Mouse (Mus musculus) intestine, embryonic 15.5 days (tissue): ENCODE results near the gene Fam102a. TPM values are rescaled to one million over a fixed set of nuclear protein-coding genes. Genes with fewer than 3 reads are reported as not detected.
"Not testable (repeated sequence)": the region's sequence is repeated elsewhere in the genome, so short reads cannot be mapped to it uniquely, and the experiment has no call there.

Experiments
- ATAC-seq: fragments of 200-750 bp; cut with Nextera tagmentation; 2 replicates; pipeline ENCODE4 v1.8.0; 2017; ENCODE audit warnings: moderate TSS enrichment, moderate library complexity
- H3K27ac ChIP-seq: fragments of 300-500 bp; sonication (generic); 2 replicates; pipeline ENCODE4 v1.5.1; 2015; ENCODE audit warnings: mild to moderate bottlenecking, inconsistent platforms
- H3K27me3 ChIP-seq: fragments of 300-500 bp; sonication (generic); replicated peaks from 2 replicates; pipeline ENCODE4 v1.6.1; 2015; ENCODE audit warnings: inconsistent platforms
- H3K36me3 ChIP-seq: fragments of 300-500 bp; sonication (generic); 2 replicates; pipeline ENCODE4 v1.6.1; 2015; ENCODE audit warnings: inconsistent platforms
- H3K4me1 ChIP-seq: fragments of 300-500 bp; sonication (generic); replicated peaks from 2 replicates; pipeline ENCODE4 v1.6.1; 2015; ENCODE audit warnings: inconsistent platforms
- H3K4me2 ChIP-seq: fragments of 300-500 bp; sonication (generic); replicated peaks from 2 replicates; pipeline ENCODE4 v1.6.1; 2015; ENCODE audit warnings: mild to moderate bottlenecking, inconsistent platforms
- H3K4me3 ChIP-seq: fragments of 300-500 bp; sonication (generic); replicated peaks from 2 replicates; pipeline ENCODE4 v1.5.1; 2015; ENCODE audit warnings: inconsistent platforms
- H3K9ac ChIP-seq: fragments of 300-500 bp; sonication (generic); 2 replicates; pipeline ENCODE4 v1.6.1; 2015; ENCODE audit warnings: inconsistent platforms
- H3K9me3 ChIP-seq: fragments of 300-500 bp; sonication (generic); 2 replicates; pipeline ENCODE4 v1.6.1; 2016; ENCODE audit warnings: inconsistent platforms
- WGBS: fragments of 180-500 bp; shearing (Covaris S2); methylation state at CpG from one replicate; pipeline ENCODE4 v1.1.7; 2015; 5-methylcytosine and 5-hydroxymethylcytosine counted together
- polyA plus RNA-seq: library from polyadenylated mRNA; unstranded; fragments of >200 nt; fragmentation: Nextera tagmentation; extraction: Ambion mirVana; gene quantifications from 2 replicates; pipeline ENCODE4 v1.2.1, GENCODE M21; 2015

The Fam102a gene
- 9.7 and 9.8 TPM in 2 replicates for polyA plus RNA-seq

DNA sequence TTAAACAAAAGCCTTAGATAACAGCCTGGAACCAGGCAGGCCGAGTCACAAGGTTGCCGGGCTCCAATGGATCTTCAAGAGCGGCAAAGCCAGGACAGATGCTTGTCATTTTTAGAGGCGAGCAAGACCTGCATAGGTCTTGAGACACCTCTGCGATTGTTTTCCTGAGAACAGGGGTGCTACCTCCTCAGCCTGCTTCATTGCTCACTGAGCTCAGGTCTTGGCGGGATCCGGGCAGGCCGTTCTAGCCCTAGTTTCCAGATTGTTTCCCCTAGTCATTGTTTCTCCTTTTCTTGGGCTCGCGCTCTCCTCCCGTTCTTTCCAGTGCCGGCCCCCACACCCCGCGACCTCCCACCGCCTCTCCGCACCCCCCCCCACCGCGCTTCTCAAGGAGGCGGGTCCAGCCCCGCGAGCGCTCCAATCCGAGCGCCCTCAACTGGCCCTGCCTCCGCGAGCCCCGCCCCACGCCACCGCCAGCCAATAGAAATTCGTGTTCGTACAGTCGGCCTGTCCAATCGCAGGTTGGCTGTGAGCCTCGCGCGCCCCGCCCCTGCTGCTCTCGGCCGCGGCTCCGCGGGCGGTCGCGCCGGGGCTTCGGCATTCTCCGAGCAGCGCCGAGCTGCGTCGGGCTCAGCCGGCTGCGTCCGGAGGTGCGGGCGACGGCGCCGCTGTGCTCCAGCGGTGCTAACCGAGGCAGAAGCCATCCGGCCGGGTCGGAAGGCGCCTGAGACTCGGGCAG, at the start of gene Fam102a:
Gene Fam102a (plus strand): TSS at position 600 of the 739 bp plus-strand sequence.
- H3K4me2 ChIP-seq = peak within 1 kb of the TSS; percentile 83
- under 1% methylated on average over 67 of the region's 67 CpGs for WGBS
- H3K4me1 ChIP-seq = peaks cover 40% of the 10 kb centered on the region

DNA sequence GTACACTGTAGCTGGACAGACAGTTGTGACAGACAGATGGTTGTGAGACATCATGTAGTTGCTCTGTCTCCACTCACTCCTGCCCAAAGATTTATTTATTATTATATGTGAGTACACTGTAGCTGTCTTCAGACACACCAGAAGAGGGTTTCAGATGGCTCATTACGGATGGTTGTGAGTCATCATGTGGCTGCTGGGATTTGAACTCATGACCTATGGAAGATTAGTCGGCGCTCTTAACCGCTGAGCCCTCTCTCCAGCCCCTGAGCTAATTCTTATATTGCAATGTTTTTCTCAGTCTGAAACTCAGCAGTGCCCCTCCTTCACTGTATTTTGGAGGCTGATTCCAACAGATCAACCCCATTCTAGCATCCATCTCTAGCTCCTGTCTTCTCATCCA, 49.4 kb upstream of the Fam102a start:
- Histone ChIP-seq H3K4me2 (no peak overlapping the region), H3K36me3 (no peaks in the 10 kb centered on the region), H3K9ac (no peak overlapping the region), H3K9me3 (no peaks in the 10 kb centered on the region), H3K27me3 (no peaks in the 10 kb centered on the region), H3K27ac (no peak overlapping the region), H3K4me1 (peaks cover 6% of the 10 kb centered on the region; the same call in 1 of the 2 replicates), H3K4me3 (no peak overlapping the region)
- no peak for ATAC-seq
- 88% methylated on average over 4 of the region's 4 CpGs for WGBS

More for the DNA sequence above, at the start of gene Fam102a:
- peak within 1 kb of the TSS; percentile 99 for H3K9ac ChIP-seq
- H3K9me3 ChIP-seq = no peaks in the 10 kb centered on the region
- H3K36me3 ChIP-seq = no peaks in the 10 kb centered on the region
- peak within 1 kb of the TSS; percentile 100 for H3K27ac ChIP-seq
- H3K4me3 ChIP-seq = peak within 1 kb of the TSS; percentile 92
- no peaks in the 10 kb centered on the region for H3K27me3 ChIP-seq
- ATAC-seq = peak; percentile 95

DNA sequence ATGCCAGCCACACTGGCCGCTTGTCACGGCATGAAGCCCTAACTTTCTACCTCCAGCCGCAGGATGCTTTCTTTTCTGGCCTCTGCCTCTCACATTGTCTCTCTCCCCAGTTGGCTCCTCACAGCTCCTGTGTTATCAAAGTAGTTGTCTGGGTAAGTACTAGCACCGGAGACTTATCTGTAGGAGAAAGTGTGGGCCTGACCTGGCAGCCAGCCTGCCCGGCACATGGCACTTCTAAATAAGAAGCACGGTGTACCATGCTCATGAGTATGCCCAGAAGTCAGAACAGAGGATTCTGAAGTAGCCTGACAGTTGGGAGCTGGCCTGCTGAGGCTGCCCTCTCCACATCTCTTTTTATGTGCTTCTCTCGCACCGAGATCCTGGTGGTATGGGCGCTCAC, 49.0 kb upstream of the Fam102a start:
- Histone ChIP-seq H3K27me3 (no peaks in the 10 kb centered on the region), H3K36me3 (no peaks in the 10 kb centered on the region), H3K4me2 (no peak overlapping the region), H3K4me3 (no peak overlapping the region), H3K27ac (no peak overlapping the region), H3K9ac (no peak overlapping the region), H3K9me3 (no peaks in the 10 kb centered on the region), H3K4me1 (peaks cover 6% of the 10 kb centered on the region; the same call in 1 of the 2 replicates)
- WGBS = 91% methylated on average over 9 of the region's 9 CpGs
- ATAC-seq = no peak

DNA sequence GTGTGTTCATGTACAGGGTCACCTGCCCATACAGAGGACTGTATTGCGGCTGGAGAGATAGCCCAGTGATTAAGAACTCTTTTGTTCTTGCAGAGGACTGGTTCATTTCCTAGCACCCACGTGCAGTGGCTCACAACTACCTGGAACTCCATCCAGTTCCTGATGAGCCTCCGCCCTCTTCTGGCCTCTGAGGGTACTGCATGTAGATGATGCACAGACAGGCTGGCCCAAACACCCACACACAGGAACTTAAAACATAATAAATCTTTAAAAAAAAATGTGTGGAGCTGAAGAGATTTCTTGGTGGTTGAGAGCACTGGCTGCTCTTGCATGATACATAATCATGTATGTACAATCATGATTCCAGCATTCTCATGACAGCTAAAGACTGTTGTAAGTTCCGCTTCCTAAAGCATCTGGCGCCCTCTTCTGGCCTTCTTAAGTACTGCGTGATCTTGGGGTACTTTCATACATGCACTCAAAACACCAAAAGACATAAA, 48.0 kb upstream of the Fam102a start:
- 5% methylated on average over 6 of the region's 6 CpGs for WGBS

DNA sequence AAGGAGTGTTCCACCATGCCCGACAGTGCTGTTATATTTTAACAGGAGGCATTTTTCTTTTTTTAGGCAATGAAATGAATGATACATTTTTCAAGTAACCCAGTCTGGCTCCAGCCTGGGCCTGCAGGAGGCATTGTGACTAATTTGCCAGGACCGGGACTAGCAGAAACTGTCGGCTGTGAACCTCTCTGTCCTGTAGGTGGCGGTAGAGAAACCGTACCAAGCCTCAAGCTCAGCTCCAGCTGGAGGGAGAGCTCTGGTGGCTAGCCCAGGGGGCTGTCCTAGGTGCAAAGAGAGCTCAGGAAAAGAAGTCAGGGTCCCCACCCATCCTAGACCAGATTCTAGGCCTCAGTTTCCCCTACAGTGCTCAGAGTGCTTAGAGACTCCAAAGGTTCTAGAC, 46.5 kb upstream of the Fam102a start:
- Histone ChIP-seq H3K4me2 (no peak overlapping the region), H3K27ac (no peak overlapping the region), H3K27me3 (no peaks in the 10 kb centered on the region), H3K4me1 (peaks cover 6% of the 10 kb centered on the region; the same call in 1 of the 2 replicates), H3K36me3 (no peaks in the 10 kb centered on the region), H3K9me3 (no peaks in the 10 kb centered on the region), H3K4me3 (no peak overlapping the region), H3K9ac (no peak overlapping the region)
- 3% methylated on average over 5 of the region's 5 CpGs for WGBS
- peak; percentile 39; the same call in 1 of the 2 replicates for ATAC-seq

More for the DNA sequence above, 48.0 kb upstream of the Fam102a start:
- H3K27me3 ChIP-seq = no peaks in the 10 kb centered on the region
- H3K4me3 ChIP-seq = no peak overlapping the region
- H3K4me2 ChIP-seq = no peak overlapping the region
- no peaks in the 10 kb centered on the region for H3K9me3 ChIP-seq
- ATAC-seq = peak; percentile 66
- H3K9ac ChIP-seq = no peak overlapping the region
- H3K36me3 ChIP-seq = no peaks in the 10 kb centered on the region
- H3K4me1 ChIP-seq = peaks cover 6% of the 10 kb centered on the region; the same call in 1 of the 2 replicates
- no peak overlapping the region for H3K27ac ChIP-seq

DNA sequence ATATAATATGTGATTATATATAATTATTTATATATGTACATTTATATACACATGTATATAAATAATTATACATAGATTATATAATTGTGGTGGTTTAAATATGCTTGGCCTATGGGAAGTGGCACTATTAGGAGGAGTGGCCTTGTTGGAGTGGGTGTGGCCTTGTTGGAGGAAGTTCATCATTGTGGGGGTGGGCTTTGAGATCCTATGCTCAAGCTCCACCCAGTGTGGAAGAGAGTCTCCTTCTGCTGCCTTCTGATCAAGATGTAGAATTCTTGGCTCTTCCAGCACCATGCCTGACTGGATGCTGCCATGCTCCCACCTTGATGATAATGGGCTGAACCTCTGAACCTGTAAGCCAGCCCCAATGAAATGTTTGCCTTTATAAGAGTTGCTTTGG, 44.4 kb upstream of the Fam102a start:
- not testable (repeated sequence) for H3K4me1 ChIP-seq, H3K36me3 ChIP-seq, ATAC-seq, H3K9me3 ChIP-seq, H3K4me3 ChIP-seq, H3K27ac ChIP-seq, H3K27me3 ChIP-seq, H3K9ac ChIP-seq, H3K4me2 ChIP-seq

DNA sequence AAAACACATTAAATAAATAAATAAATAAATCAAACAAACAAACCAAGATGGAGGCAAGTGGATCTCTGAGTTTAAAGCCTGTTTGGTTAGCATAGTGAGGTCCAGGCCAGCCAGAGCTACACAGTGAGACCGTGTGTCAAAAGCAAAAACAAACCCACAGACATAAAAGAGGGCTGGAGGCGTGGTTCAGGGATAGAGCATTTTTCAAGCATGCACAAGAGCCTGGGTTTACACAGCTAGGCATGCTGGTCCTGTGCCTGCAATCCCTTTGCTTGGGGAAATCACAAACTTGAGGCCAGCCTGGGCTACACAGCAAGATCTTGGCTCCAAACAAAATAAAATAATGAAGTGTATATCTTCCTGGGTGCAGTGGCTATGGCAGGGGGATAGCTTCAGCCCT, 42.5 kb upstream of the Fam102a start:
- WGBS = 51% methylated on average over 2 of the region's 2 CpGs
- H3K4me1 ChIP-seq = 0 out of 2 replicates have a peak, but pooled peaks cover 2% of the 10 kb centered on the region
- no peak overlapping the region for H3K4me3 ChIP-seq
- H3K4me2 ChIP-seq = no peak overlapping the region
- H3K27ac ChIP-seq = no peak overlapping the region
- no peak overlapping the region for H3K9ac ChIP-seq
- no peaks in the 10 kb centered on the region for H3K9me3 ChIP-seq
- H3K27me3 ChIP-seq = no peaks in the 10 kb centered on the region
- no peak for ATAC-seq
- H3K36me3 ChIP-seq = no peaks in the 10 kb centered on the region

DNA sequence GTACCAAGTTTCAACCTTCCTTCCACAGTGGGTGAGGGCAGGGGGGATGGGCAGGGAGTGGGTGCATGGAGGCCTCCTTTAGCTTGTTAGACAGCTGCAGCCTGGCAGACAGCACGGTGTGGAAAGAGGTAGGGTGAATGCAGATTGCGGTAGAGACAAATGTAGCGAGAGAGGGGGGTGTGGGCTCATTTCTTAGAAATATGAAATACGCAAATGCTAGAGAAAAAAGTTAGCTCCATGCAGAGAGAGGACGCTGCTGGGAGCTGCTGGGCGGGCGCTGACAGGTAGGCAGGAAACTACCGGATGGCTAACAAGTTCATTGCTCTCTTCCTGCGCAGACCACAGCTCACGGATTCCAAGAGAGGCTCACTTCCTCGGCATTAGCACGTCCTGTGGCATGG, 41.8 kb upstream of the Fam102a start:
- Histone ChIP-seq H3K27ac (no peak overlapping the region), H3K4me3 (no peak overlapping the region), H3K9ac (no peak overlapping the region), H3K27me3 (no peaks in the 10 kb centered on the region), H3K36me3 (no peaks in the 10 kb centered on the region), H3K4me1 (0 out of 2 replicates have a peak, but pooled peaks cover 2% of the 10 kb centered on the region), H3K9me3 (no peaks in the 10 kb centered on the region), H3K4me2 (no peak overlapping the region)
- 62% methylated on average over 12 of the region's 12 CpGs for WGBS
- no peak for ATAC-seq

DNA sequence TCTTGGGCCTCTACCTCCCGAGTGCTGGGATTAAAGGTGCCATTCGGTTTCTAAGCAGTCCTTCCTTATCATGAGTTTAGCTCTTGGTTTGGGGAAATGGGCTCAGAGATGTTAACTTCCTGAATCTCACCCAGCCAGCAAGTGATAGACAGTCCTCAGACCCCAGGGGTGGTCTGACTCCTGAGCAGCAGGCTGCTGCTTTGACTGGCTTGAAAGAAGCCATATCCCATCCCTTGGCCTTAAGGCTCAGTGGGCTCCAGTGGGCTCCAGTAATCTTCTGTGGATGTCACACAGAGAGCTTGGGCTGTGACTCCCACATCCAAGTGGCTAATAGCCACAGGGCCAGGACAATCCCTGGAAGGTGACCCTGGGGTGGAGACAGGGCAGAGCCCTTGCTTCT, 40.6 kb upstream of the Fam102a start:
- WGBS = 49% methylated on average over 2 of the region's 2 CpGs
- Histone ChIP-seq H3K9ac (no peak overlapping the region), H3K4me1 (no peaks in the 10 kb centered on the region), H3K27me3 (no peaks in the 10 kb centered on the region), H3K4me2 (no peak overlapping the region), H3K9me3 (no peaks in the 10 kb centered on the region), H3K27ac (no peak overlapping the region), H3K4me3 (no peak overlapping the region), H3K36me3 (no peaks in the 10 kb centered on the region)
- ATAC-seq = no peak

DNA sequence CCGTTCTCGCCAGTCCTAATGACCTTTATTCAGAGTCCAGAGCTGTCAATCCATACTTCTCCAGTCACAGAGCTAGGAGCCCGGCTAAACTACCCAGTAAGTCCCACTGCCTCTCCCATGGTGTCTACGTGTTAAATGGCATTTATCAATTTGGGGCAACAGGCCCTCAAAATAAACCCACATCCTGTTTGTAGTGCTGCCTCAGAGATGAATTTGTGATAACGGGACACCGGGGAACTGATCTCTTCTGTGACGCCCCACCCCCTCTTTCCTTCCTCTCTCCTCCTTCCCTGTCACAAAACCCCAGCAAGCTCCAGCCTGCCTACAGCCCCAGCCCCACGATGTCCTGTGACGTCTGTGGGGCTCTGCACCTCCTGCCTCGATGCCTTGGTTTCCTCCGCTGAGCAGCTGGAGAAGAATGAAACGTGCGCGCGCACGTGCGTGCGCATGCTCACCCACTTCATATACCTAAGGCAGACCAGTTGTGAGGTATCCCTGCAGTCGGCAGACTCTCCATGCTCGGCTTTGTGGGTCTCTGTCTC, 39.9 kb upstream of the Fam102a start:
- H3K9ac ChIP-seq = no peak overlapping the region
- 65% methylated on average over 20 of the region's 20 CpGs for WGBS
- no peak for ATAC-seq
- H3K36me3 ChIP-seq = no peaks in the 10 kb centered on the region
- H3K4me1 ChIP-seq = no peaks in the 10 kb centered on the region
- H3K4me2 ChIP-seq = no peak overlapping the region
- no peak overlapping the region for H3K4me3 ChIP-seq
- H3K27me3 ChIP-seq = no peaks in the 10 kb centered on the region
- no peaks in the 10 kb centered on the region for H3K9me3 ChIP-seq
- peak overlapping the region; percentile 9; the same call in 1 of the 2 replicates for H3K27ac ChIP-seq

DNA sequence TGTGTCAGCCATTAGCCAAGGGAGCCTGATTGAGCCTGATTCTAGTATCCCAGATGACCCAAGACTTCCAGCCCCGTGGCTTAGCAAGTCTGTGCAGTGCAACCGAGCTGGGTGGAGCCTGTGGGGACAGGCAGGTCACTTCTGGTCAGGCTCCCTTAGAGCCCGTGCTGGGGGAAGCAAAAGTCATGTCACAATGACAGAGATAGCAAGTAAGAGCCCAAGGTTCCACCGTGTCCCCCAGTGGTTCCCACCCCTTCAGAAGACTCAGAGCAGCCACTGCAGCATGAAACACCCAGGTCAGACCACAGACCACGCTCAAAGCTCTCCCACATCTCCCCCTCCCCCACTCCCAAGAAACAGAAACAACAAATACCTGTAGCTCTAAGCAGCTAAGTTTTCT, 38.9 kb upstream of the Fam102a start:
- no peak overlapping the region for H3K27ac ChIP-seq
- no peak overlapping the region for H3K4me2 ChIP-seq
- no peaks in the 10 kb centered on the region for H3K4me1 ChIP-seq
- no peak overlapping the region for H3K4me3 ChIP-seq
- no peak overlapping the region for H3K9ac ChIP-seq
- no peaks in the 10 kb centered on the region for H3K36me3 ChIP-seq
- ATAC-seq = no peak
- H3K27me3 ChIP-seq = no peaks in the 10 kb centered on the region
- no peaks in the 10 kb centered on the region for H3K9me3 ChIP-seq
- 65% methylated on average over 5 of the region's 5 CpGs for WGBS

DNA sequence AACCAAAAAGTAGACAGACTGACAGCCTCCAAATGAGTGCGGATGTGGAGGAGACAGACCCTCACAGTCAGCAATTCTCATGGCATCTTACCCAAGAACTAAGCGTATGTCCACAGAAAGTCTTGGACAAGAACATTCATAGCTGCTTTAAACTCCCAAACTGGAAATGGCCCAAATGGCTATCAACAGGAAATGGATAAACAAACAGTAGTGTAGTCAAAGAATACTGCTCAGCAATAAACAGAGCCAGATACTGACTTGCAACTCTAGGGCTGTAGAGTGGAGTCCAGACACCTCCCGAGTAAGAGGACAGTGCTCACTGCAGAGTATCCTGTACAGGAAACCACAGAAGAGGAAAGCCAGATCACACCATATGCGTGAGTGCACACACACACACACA, 35.8 kb upstream of the Fam102a start:
- no peaks in the 10 kb centered on the region for H3K36me3 ChIP-seq
- ATAC-seq = no peak
- no peaks in the 10 kb centered on the region for H3K9me3 ChIP-seq
- peaks cover 5% of the 10 kb centered on the region; the same call in 1 of the 2 replicates for H3K4me1 ChIP-seq
- no peak overlapping the region for H3K4me2 ChIP-seq
- no peak overlapping the region for H3K4me3 ChIP-seq
- 73% methylated on average over 4 of the region's 4 CpGs for WGBS
- no peaks in the 10 kb centered on the region for H3K27me3 ChIP-seq
- H3K9ac ChIP-seq = no peak overlapping the region
- H3K27ac ChIP-seq = no peak overlapping the region
